Mouse (Mus musculus) cerebellum, adult 2 months (tissue): Measurements from ENCODE around the gene Usp25.

Experiments
- CTCF ChIP-seq: fragments of 200-500 bp; IDR thresholded peaks from 2 replicates; pipeline ENCODE4 v1.5.1; 2011; ENCODE audit warnings: low read depth, mild to moderate bottlenecking, control low read depth, low read length, moderate library complexity, borderline replicate concordance; ENCODE audit not compliant: insufficient read depth
- POLR2A ChIP-seq: fragments of 200-500 bp; IDR thresholded peaks from 2 replicates; pipeline ENCODE4 v1.6.1; 2011; ENCODE audit warnings: low read length, control low read depth, borderline replicate concordance; ENCODE audit not compliant: insufficient read depth

DNA sequence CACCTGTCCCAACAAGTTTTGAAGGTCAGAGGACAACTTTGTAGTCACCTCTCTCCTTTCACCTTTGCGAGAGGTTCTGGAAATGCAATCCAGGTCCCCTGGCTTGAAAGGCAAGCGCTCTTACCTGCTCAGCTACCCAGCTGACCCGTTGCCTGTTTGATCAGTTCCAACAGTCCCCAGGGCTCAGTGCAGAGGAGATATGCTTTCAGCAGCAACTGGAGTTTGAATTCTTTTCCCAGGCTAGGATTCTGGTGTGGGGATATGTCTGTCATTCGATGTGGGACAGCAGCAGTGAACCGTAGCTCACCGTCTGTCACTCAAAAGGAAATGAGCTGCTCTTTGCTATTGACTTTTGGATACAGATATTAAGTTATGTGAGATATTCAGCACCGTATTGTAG is 4.4 kb downstream of the Usp25 start:
- TF ChIP-seq CTCF, result no peak
- no peak for TF ChIP-seq POLR2A
